Comparison of ENCODE assay signal across 25 mouse cellular contexts in the genomic region with DNA sequence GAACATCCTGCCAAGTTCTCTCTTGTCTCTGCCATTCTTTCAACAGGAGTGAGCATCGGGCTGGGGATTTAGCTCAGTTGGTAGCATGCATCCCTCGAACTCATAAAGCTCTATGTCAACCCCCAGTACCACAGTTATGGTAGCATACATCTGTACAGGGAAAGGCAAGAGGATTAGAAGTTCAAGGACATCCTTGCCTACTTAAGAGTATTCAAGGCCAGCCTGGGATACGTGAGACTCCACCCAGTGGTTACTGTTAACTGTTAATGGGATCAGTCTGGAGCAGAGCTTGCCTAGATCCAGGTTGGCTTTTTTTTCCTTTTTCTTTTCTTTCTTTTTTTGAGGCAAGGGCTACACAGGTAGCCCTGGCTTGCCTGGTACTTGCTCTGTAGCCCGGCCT. TPM values are rescaled to one million over a fixed set of nuclear protein-coding genes. Genes with fewer than 3 reads are reported as not detected.
"Had no signal": no experiment of that assay in that cellular context is flagged by ENCODE, and none has a peak within 500 bp of the region (broad histone marks: within the 10 kb centered on the region; RNA-seq: fewer than 3 reads in every experiment).

No protein-coding gene starts in this region.

- H3K4me2 ChIP-seq: liver, embryonic 13.5 days; liver, embryonic 15.5 days; lung, embryonic 15.5 days; midbrain, embryonic 12.5 days; neural tube, embryonic 12.5 days had no signal

- H3K36me3 ChIP-seq: liver, embryonic 13.5 days; liver, embryonic 15.5 days; lung, embryonic 15.5 days; midbrain, embryonic 12.5 days; neural tube, embryonic 12.5 days had no signal

- H3K9me3 ChIP-seq: liver, embryonic 13.5 days; liver, embryonic 15.5 days; lung, embryonic 15.5 days; midbrain, embryonic 12.5 days; neural tube, embryonic 12.5 days had no signal

- H3K4me3 ChIP-seq: liver, embryonic 13.5 days; liver, embryonic 15.5 days; lung, embryonic 15.5 days; megakaryocyte, embryonic 14.5 days; midbrain, embryonic 12.5 days; neural tube, embryonic 12.5 days had no signal

- H3K27ac ChIP-seq: liver, embryonic 13.5 days; liver, embryonic 15.5 days; lung, embryonic 15.5 days; macrophage; midbrain, embryonic 12.5 days; neural tube, embryonic 12.5 days had no signal

- H3K9ac ChIP-seq: liver, embryonic 13.5 days; liver, embryonic 15.5 days; liver, postnatal 0 days; lung, embryonic 15.5 days; midbrain, embryonic 12.5 days; neural tube, embryonic 12.5 days had no signal

- DNase-seq: liver, embryonic 13.5 days; liver, postnatal 0 days; lung, adult 2 months; lung, postnatal 14 days; lung, postnatal 36 days; midbrain, embryonic 14.5 days; retina, postnatal 1 day; right cerebral cortex, adult 18-20 months; right cerebral cortex, postnatal 25 days; right cerebral cortex, postnatal 4 days; spleen, adult 18-20 months; thymus, adult 18-20 months; thymus, postnatal 14 days; thymus, postnatal 4 days had no signal

- ATAC-seq: liver, postnatal 0 days; lung, postnatal 0 days had no signal

RNA-seq across cellular contexts. Expression of a gene that starts 42.3 kb away (rescaled TPM):
- total RNA-seq: megakaryocyte progenitor cell, adult 5-6 weeks; monocyte, adult 5-6 weeks had no signal
- polyA plus RNA-seq: macrophage had no signal

RNA-seq across cellular contexts. Expression of a gene that starts 43.1 kb away (rescaled TPM):
- total RNA-seq: midbrain, postnatal 0 days; monocyte, adult 5-6 weeks; neutrophil, adult 5-6 weeks had no signal
- polyA plus RNA-seq: macrophage had no signal
